Mouse (Mus musculus) forebrain, embryonic 16.5 days (tissue): ENCODE results near the gene Tubd1. TPM values are rescaled to one million over a fixed set of nuclear protein-coding genes. Genes with fewer than 3 reads are reported as not detected.

Source experiments
- ATAC-seq: fragments of 200-750 bp; cut with Nextera tagmentation; 2 replicates; pipeline ENCODE4 v1.8.0; 2017; ENCODE audit warnings: mild to moderate bottlenecking, moderate library complexity
- H3K27ac ChIP-seq: fragments of 300-500 bp; sonication (generic); 2 replicates; pipeline ENCODE4 v1.5.1; 2014; ENCODE audit warnings: low read length, control low read depth
- H3K27me3 ChIP-seq: fragments of 300-500 bp; sonication (generic); replicated peaks from 2 replicates; pipeline ENCODE4 v1.6.1; 2014; ENCODE audit warnings: low read length; ENCODE audit not compliant: control insufficient read depth, insufficient read depth
- H3K36me3 ChIP-seq: fragments of 300-500 bp; sonication (generic); 2 replicates; pipeline ENCODE4 v1.6.1; 2014; ENCODE audit not compliant: control insufficient read depth, insufficient read depth
- H3K4me1 ChIP-seq: fragments of 300-500 bp; sonication (generic); replicated peaks from 2 replicates; pipeline ENCODE4 v1.6.1; 2014; ENCODE audit warnings: low read length; ENCODE audit not compliant: control insufficient read depth, insufficient read depth
- H3K4me2 ChIP-seq: fragments of 300-500 bp; sonication (generic); 2 replicates; pipeline ENCODE4 v1.6.1; 2014; ENCODE audit warnings: mild to moderate bottlenecking, low read length, control low read depth
- H3K4me3 ChIP-seq: fragments of 300-500 bp; sonication (generic); replicated peaks from 2 replicates; pipeline ENCODE4 v1.5.1; 2014; ENCODE audit warnings: mild to moderate bottlenecking, low read length, control low read depth
- H3K9ac ChIP-seq: fragments of 300-500 bp; sonication (generic); replicated peaks from 2 replicates; pipeline ENCODE4 v1.6.1; 2014; ENCODE audit warnings: low read depth, low read length, control low read depth
- H3K9me3 ChIP-seq: fragments of 300-500 bp; sonication (generic); 2 replicates; pipeline ENCODE4 v1.6.1; 2016; ENCODE audit warnings: low read length; ENCODE audit not compliant: control insufficient read depth
- WGBS: fragments of 180-500 bp; shearing (Covaris S2); extraction: QIAGEN DNeasy Blood & Tissue Kit; methylation state at CpG from one replicate; pipeline ENCODE4 v1.1.7; 2014; 5-methylcytosine and 5-hydroxymethylcytosine counted together
- polyA plus RNA-seq: library from polyadenylated mRNA; unstranded; fragments of >200 nt; fragmentation: Nextera tagmentation; extraction: Ambion mirVana; gene quantifications from 2 replicates; pipeline ENCODE4 v1.2.1, GENCODE M21; 2015

Tubd1 gene
- polyA plus RNA-seq, 1 experiment from 2014 or later, result 11.3 TPM

DNA sequence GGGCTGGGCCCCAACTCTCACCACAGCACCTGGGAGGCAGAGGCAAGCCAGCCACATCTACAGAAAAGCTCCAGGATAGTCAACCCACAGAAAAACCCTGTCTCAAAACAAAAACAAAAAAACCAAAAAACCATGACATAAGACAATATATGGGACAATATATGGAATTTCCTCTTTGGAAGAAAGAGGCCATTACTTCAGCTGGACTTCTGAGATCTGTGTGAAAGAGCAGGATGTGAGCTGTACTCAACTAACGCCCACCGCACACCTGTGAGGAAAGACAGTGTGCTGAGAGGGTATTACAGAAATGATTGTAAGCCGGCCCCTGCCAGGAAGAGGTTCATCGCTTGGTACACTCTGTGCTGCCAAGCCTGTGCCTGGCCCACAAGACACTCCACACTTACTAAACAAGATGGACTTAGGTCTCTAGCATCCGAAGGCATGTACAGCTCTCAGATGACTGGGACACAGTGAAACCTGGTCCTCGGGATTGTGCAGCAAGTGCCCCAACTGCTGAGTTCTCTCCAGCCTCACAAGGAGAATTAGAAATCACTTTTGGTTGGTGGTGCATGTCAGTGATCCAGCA, 28.9 kb downstream of the Tubd1 start:
- Histone ChIP-seq H3K4me2 (no peak overlapping the region), H3K27ac (no peak overlapping the region), H3K4me1 (no peaks in the 10 kb centered on the region), H3K9me3 (no peaks in the 10 kb centered on the region), H3K36me3 (no peaks in the 10 kb centered on the region), H3K9ac (no peak overlapping the region), H3K27me3 (no peaks in the 10 kb centered on the region), H3K4me3 (no peak overlapping the region)
- 92% methylated on average over 6 of the region's 6 CpGs for WGBS
- no peak for ATAC-seq

DNA sequence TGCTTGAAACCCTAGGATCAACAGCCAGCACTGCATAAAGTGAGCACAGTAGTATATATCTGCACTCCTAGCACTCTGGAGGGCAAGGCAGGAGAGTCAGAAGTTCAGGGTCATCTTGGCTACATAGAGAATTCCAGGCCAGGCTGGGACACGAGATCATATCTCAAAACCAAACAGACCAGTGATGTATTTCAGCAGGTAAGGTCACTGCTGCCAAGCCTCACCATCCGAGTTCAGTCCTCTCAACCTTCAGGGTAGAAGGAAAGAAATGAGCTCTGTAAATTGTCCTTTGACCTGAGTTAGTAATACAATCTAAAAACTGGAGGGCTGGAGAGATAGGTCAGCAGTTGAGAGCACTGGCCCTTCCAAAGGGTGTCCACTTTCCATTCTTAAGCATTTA, 29.6 kb downstream of the Tubd1 start:
- H3K4me2 ChIP-seq, result no peak overlapping the region
- no peaks in the 10 kb centered on the region for H3K36me3 ChIP-seq
- no peak overlapping the region for H3K27ac ChIP-seq
- no peaks in the 10 kb centered on the region for H3K9me3 ChIP-seq
- 85% methylated on average over 2 of the region's 2 CpGs for WGBS
- ATAC-seq, result no peak
- no peaks in the 10 kb centered on the region for H3K27me3 ChIP-seq
- H3K9ac ChIP-seq, result no peak overlapping the region
- H3K4me3 ChIP-seq, result no peak overlapping the region
- H3K4me1 ChIP-seq, result no peaks in the 10 kb centered on the region

DNA sequence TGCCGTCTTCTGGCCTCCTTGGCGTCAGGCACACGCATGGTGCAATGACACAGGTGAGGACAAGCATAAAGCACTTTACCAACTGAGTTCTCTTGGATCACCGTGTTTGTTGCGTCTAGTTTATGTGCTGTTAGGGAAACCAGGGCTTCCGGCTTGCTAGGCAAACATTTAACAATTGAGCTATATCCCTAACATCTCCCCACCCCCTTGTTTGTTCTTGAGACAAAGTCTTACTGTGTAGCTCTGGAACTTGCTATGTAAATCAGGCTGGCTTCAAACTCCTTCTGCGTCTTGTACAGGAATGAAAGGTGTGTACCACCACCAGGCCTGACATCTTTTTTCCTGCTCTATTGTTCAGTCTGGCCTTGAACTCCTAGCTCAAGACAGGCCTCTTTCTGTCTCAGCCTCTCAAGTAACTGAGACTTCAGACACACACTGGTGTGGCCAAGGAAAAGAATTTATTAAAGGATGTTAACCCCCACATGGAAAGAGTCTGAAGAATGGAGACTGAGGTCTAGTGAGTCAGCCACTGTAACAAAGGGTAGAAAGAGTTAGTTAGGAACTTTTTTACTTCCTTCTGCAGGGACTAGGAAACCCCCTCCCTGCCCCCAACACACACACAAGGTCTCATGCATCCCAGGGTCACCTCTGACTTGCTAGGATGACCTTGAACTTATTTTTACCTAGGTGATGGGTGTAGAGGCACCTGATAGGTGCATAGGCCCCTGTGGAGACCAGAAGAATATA, 31.0 kb downstream of the Tubd1 start:
- no peak for ATAC-seq
- WGBS, result 73% methylated on average over 7 of the region's 7 CpGs
- no peak overlapping the region for H3K4me2 ChIP-seq

GRCm38 (mm10) chr11:86577231-86577630, 32.4 kb downstream of the Tubd1 start:
- no peak overlapping the region for H3K4me3 ChIP-seq
- H3K4me1 ChIP-seq, result no peaks in the 10 kb centered on the region
- no peak for ATAC-seq
- H3K9ac ChIP-seq, result no peak overlapping the region
- no peak overlapping the region for H3K4me2 ChIP-seq
- 82% methylated on average over 4 of the region's 4 CpGs for WGBS
- H3K27ac ChIP-seq, result no peak overlapping the region
- no peaks in the 10 kb centered on the region for H3K27me3 ChIP-seq
- H3K36me3 ChIP-seq, result no peaks in the 10 kb centered on the region
- H3K9me3 ChIP-seq, result no peaks in the 10 kb centered on the region

More for the DNA sequence above, 31.0 kb downstream of the Tubd1 start:
- no peak overlapping the region for H3K27ac ChIP-seq
- no peaks in the 10 kb centered on the region for H3K9me3 ChIP-seq
- no peak overlapping the region for H3K4me3 ChIP-seq
- no peaks in the 10 kb centered on the region for H3K27me3 ChIP-seq
- H3K9ac ChIP-seq, result no peak overlapping the region
- no peaks in the 10 kb centered on the region for H3K4me1 ChIP-seq
- no peaks in the 10 kb centered on the region for H3K36me3 ChIP-seq

- no peak overlapping the region for H3K9ac ChIP-seq
- no peaks in the 10 kb centered on the region for H3K4me1 ChIP-seq
- H3K27ac ChIP-seq, result no peak overlapping the region
- H3K27me3 ChIP-seq, result no peaks in the 10 kb centered on the region
- no peak for ATAC-seq
- H3K4me2 ChIP-seq, result no peak overlapping the region
- no peak overlapping the region for H3K4me3 ChIP-seq
- 84% methylated on average over 6 of the region's 6 CpGs for WGBS
- no peaks in the 10 kb centered on the region for H3K36me3 ChIP-seq
- H3K9me3 ChIP-seq, result no peaks in the 10 kb centered on the region
Observed at GRCm38 (mm10) chr11:86578106-86578808, 33.5 kb downstream of the Tubd1 start.

DNA sequence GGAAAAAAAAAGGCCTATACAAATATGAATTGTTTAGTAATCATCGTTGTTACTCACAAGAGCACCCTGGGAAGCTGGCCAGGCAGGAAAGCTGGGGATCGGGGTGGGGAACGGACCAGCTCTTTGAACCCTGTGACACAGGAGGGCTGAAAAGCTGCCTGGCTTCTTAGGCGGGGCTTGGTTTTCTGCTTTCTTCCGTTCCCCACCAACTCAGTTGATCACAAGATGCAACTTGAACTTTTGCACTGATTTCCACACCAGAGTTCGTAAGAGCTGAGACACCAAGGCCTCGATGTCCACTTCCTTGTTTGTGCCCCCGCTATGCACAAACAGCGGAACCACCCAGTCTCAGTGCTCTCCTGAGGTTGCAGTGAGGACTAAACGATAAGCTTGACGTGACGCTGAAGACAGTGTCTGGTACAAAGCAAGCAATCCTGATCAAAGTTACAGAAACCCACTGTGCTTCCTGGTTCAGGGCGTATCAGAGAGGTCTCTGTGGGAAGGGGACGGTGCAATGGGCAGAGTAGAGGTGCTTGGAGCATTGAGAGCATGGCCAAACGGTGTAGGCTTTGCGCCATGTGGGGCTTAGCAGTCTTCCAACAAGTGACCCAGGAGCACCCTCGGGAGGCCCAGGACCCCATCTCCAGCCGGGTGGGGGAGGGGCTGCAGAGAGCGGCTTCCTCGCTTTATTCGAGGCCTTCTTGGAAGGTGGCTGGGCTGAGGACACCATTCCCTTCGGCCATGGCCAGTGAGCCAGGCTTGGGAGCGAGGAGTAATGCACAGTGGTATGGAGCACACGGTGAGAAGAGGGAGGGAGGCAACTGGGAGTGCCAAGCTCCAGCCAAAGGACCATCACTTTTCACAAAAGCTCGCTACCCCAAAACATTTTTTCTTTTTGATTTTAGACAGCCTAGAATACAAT, 34.3 kb downstream of the Tubd1 start:
- H3K9ac ChIP-seq, result no peak overlapping the region
- WGBS, result 76% methylated on average over 25 of the region's 25 CpGs
- H3K27me3 ChIP-seq, result no peaks in the 10 kb centered on the region
- no peak overlapping the region for H3K4me2 ChIP-seq
- no peaks in the 10 kb centered on the region for H3K4me1 ChIP-seq
- no peak overlapping the region for H3K4me3 ChIP-seq
- H3K27ac ChIP-seq, result no peak overlapping the region
- no peaks in the 10 kb centered on the region for H3K9me3 ChIP-seq
- no peaks in the 10 kb centered on the region for H3K36me3 ChIP-seq
- no peak for ATAC-seq

DNA sequence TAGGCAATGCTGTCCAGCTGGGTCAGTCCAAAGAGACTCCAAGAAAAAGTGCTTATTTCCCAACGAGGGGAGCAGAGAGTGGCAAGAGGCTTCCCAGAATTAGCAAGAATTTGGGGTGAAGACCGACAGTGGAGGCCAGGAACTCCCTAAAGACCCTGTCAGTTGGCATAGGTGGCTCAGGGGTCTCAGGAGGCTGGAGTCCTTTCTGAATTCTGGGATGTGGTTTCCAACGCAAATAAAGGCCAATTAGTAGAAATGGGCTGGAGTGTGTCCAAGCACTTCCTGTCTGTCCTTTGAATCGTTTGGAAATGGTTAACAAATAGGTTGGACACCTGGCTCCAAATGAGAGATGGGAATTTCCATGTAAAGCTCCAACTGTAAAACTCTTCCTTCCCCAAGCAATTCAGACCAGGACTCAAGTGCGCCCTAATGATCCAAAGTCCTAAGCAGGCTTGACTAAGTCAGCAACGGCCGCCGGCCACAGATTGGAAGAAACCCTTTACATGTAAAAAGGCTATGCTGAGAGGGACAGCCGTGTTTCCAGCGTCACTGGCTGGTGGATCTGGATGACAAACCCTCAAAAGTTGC, 35.0 kb downstream of the Tubd1 start:
- no peaks in the 10 kb centered on the region for H3K36me3 ChIP-seq
- H3K9me3 ChIP-seq, result no peaks in the 10 kb centered on the region
- ATAC-seq, result no peak
- no peak overlapping the region for H3K27ac ChIP-seq
- no peak overlapping the region for H3K9ac ChIP-seq
- no peaks in the 10 kb centered on the region for H3K4me1 ChIP-seq
- H3K4me2 ChIP-seq, result no peak overlapping the region
- H3K27me3 ChIP-seq, result no peaks in the 10 kb centered on the region
- WGBS, result 58% methylated on average over 10 of the region's 10 CpGs
- H3K4me3 ChIP-seq, result no peak overlapping the region

- Histone ChIP-seq H3K36me3 (no peaks in the 10 kb centered on the region), H3K27ac (no peak overlapping the region), H3K27me3 (no peaks in the 10 kb centered on the region), H3K4me3 (no peak overlapping the region), H3K4me2 (no peak overlapping the region), H3K9me3 (no peaks in the 10 kb centered on the region), H3K9ac (no peak overlapping the region), H3K4me1 (no peaks in the 10 kb centered on the region)
- no peak for ATAC-seq
- WGBS, result 91% methylated on average over 9 of the region's 9 CpGs
Observed at GRCm38 (mm10) chr11:86580319-86581113, 35.7 kb downstream of the Tubd1 start.
